Mouse (Mus musculus) heart, adult 2 months (tissue): ENCODE measurements around the gene Serpina10.

ENCODE experiments used
- EP300 ChIP-seq: fragments of 200-500 bp; IDR thresholded peaks from 2 replicates; pipeline ENCODE4 v1.6.1; 2011; ENCODE audit warnings: low read depth, low read length, control low read depth; ENCODE audit not compliant: insufficient read depth
- POLR2A ChIP-seq: fragments of 200-500 bp; IDR thresholded peaks from 2 replicates; pipeline ENCODE4 v1.6.1; 2011; ENCODE audit warnings: mild to moderate bottlenecking, low read depth, low read length, control low read depth; ENCODE audit not compliant: insufficient read depth

DNA sequence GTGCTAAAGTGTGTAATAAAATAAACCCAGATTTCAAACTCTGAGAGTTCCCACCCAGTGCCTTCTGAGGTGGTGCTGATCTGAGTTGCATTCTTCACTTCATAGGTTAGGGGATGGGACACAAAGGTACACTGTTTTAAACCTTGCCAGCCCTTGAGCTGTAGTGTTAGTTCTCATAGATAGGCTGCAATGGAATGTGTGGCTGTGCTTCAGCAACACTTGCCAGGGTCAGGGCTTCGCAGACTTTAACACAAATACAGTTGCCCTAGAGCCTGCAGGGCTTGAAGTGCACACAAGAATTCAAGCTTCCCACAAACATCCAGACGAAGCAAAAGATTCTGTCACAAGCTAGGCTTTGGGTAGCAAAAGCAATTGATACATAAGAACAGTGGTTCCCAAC, 39.7 kb upstream of the Serpina10 start:
- TF ChIP-seq POLR2A (no peak), EP300 (no peak)
